Mouse (Mus musculus) cerebellum, adult 2 months (tissue): Measurements from ENCODE around the gene Pilrb2.

Source experiments
- CTCF ChIP-seq: fragments of 200-500 bp; IDR thresholded peaks from 2 replicates; pipeline ENCODE4 v1.5.1; 2011; ENCODE audit warnings: low read depth, mild to moderate bottlenecking, control low read depth, low read length, moderate library complexity, borderline replicate concordance; ENCODE audit not compliant: insufficient read depth
- POLR2A ChIP-seq: fragments of 200-500 bp; IDR thresholded peaks from 2 replicates; pipeline ENCODE4 v1.6.1; 2011; ENCODE audit warnings: low read length, control low read depth, borderline replicate concordance; ENCODE audit not compliant: insufficient read depth

GRCm38 (mm10) chr5:137823455-137824045 is 48.1 kb downstream of the Pilrb2 start:
- no peak for TF ChIP-seq CTCF
- no peak for TF ChIP-seq POLR2A
